Mouse (Mus musculus) ES-E14 (cell line): Measurements from ENCODE around the gene Gm17545. TPM values are rescaled to one million over a fixed set of nuclear protein-coding genes. Genes with fewer than 3 reads are reported as not detected.

Source experiments
- DNase-seq: peaks from one replicate; pipeline ENCODE4 v3.0.0-alpha.2; 2013; ENCODE audit warnings: low read depth, low spot score
- H3K27ac ChIP-seq: 2 replicates; pipeline ENCODE4 v1.5.1; 2012; ENCODE audit warnings: low read depth, mild to moderate bottlenecking, low read length, moderate library complexity, mixed read lengths; ENCODE audit not compliant: poor library complexity, insufficient read depth, severe bottlenecking
- H3K36me3 ChIP-seq: 2 replicates; pipeline ENCODE4 v1.6.1; 2012; ENCODE audit warnings: mild to moderate bottlenecking, low read length, moderate library complexity, mixed read lengths; ENCODE audit not compliant: control insufficient read depth, poor library complexity, insufficient read depth, severe bottlenecking
- H3K4me1 ChIP-seq, 2 experiments: fragments of 150-350 bp in 1 of 2; sonication (generic) in 1 of 2; 2 replicates each; pipeline ENCODE4 v1.6.1; 2012; ENCODE audit warnings: low read length in 2 of 2, mild to moderate bottlenecking in 1 of 2, mixed read lengths in 1 of 2; ENCODE audit not compliant: control insufficient read depth in 2 of 2, insufficient read depth in 2 of 2, poor library complexity in 1 of 2
- H3K4me3 ChIP-seq, 2 experiments: fragments of 150-350 bp in 1 of 2; sonication (generic) in 1 of 2; 2 replicates each; pipeline ENCODE4 v1.5.1; 2012; ENCODE audit warnings: low read length in 2 of 2, low read depth in 1 of 2, mild to moderate bottlenecking in 1 of 2, mixed read lengths in 1 of 2; ENCODE audit not compliant: insufficient read depth in 1 of 2, poor library complexity in 1 of 2, severe bottlenecking in 1 of 2
- H3K9ac ChIP-seq: 2 replicates; pipeline ENCODE4 v1.6.1; 2012; ENCODE audit warnings: low read depth, mild to moderate bottlenecking, low read length, mixed read lengths; ENCODE audit not compliant: poor library complexity, insufficient read depth, severe bottlenecking
- H3K9me3 ChIP-seq: fragments of 150-350 bp; sonication (generic); 2 replicates; pipeline ENCODE4 v1.6.1; 2012; ENCODE audit warnings: low read depth, mild to moderate bottlenecking, low read length; ENCODE audit not compliant: control insufficient read depth, insufficient read depth
- CHD2 ChIP-seq: IDR thresholded peaks from 2 replicates; pipeline ENCODE4 v1.6.1; 2014; ENCODE audit warnings: mild to moderate bottlenecking, low read depth, low read length, inconsistent platforms
- HCFC1 ChIP-seq: IDR thresholded peaks from 2 replicates; pipeline ENCODE4 v1.6.1; 2012; ENCODE audit warnings: low read length, inconsistent platforms, borderline replicate concordance; ENCODE audit not compliant: insufficient read depth
- MAFK ChIP-seq: IDR thresholded peaks from 2 replicates; pipeline ENCODE4 v1.6.1; 2014; ENCODE audit warnings: mild to moderate bottlenecking, low read depth, low read length, inconsistent platforms; ENCODE audit not compliant: insufficient read depth
- ZC3H11A ChIP-seq: IDR thresholded peaks from 2 replicates; pipeline ENCODE4 v1.6.1; 2012; ENCODE audit warnings: low read depth, mild to moderate bottlenecking, inconsistent platforms, low read length, borderline replicate concordance
- ZNF384 ChIP-seq: IDR thresholded peaks from 2 replicates; pipeline ENCODE4 v1.6.1; 2012; ENCODE audit warnings: low read depth, low read length, inconsistent platforms
- in situ Hi-C, 2 experiments: fragments of 600-800 bp; cut with MboI; formaldehyde crosslinking; loops; one replicate each; pipeline ENCODE4 v1.15.1; 2025; ENCODE audit warnings: low sequenced_read_pairs in 2 of 2, inconsistent platforms in 1 of 2; ENCODE audit not compliant: unreplicated experiment in 2 of 2
- total RNA-seq: library from RNA; depleted of rRNA; stranded (reverse); fragments of 300-350 nt; gene quantifications from 2 replicates; pipeline ENCODE4 v1.2.3, GENCODE M21; 2012

The Gm17545 gene
- total RNA-seq, 1 experiment = not detected

- TF ChIP-seq ZC3H11A (no peak), HCFC1 (peak; percentile 95), ZNF384 (no peak), MAFK (no peak), CHD2 (no peak)
- no peak within 1 kb of the TSS for H3K27ac ChIP-seq
Observed at GRCm38 (mm10) chr9:22475424-22475868, 21.4 kb downstream of the Gm17545 start, which contains the start of gene Bbs9. Gene Bbs9, plus strand, starts transcription at chr9:22475715.

GRCm38 (mm10) chr9:22476265-22476664 lies 22.2 kb downstream of the Gm17545 start:
- Histone ChIP-seq H3K4me1 (peaks cover 0 to 5% of the 10 kb centered on the region in 2 experiments; a peak in 1 of 4 replicates), H3K36me3 (no peaks in the 10 kb centered on the region), H3K4me3 (peak overlapping the region; percentile 66 to 79), H3K9ac (peak overlapping the region; percentile 62), H3K9me3 (no peaks in the 10 kb centered on the region), H3K27ac (no peak overlapping the region)
- no peak for DNase-seq
- TF ChIP-seq ZC3H11A (no peak), HCFC1 (no peak), MAFK (no peak), ZNF384 (no peak), CHD2 (no peak)
- in situ Hi-C loops = no loop called here

More at GRCm38 (mm10) chr9:22475424-22475868, 21.4 kb downstream of the Gm17545 start, which contains the start of gene Bbs9:
- Histone ChIP-seq H3K9ac (peak within 1 kb of the TSS; percentile 62), H3K4me3 (peak within 1 kb of the TSS; percentile 66 to 79), H3K36me3 (no peaks in the 10 kb centered on the region), H3K9me3 (no peaks in the 10 kb centered on the region), H3K4me1 (peaks cover 0 to 5% of the 10 kb centered on the region in 2 experiments; a peak in 1 of 4 replicates)
- DNase-seq = peak; percentile 95
- in situ Hi-C loops = no loop called here

GRCm38 (mm10) chr9:22478946-22479345 lies 24.9 kb downstream of the Gm17545 start:
- Histone ChIP-seq H3K9ac (peak overlapping the region; percentile 28; the same call in 1 of the 2 replicates), H3K36me3 (no peaks in the 10 kb centered on the region), H3K4me1 (peaks cover 0 to 5% of the 10 kb centered on the region in 2 experiments; a peak in 1 of 4 replicates), H3K4me3 (peak overlapping the region in 1 of 2 experiments; percentile 70; a peak in 3 of 4 replicates), H3K9me3 (no peaks in the 10 kb centered on the region), H3K27ac (no peak overlapping the region)
- in situ Hi-C loops = no loop called here
- TF ChIP-seq CHD2 (no peak), ZC3H11A (no peak), MAFK (no peak)
- no peak for DNase-seq

- Histone ChIP-seq H3K4me1 (peaks cover 0 to 5% of the 10 kb centered on the region in 2 experiments; a peak in 1 of 4 replicates), H3K9ac (no peak overlapping the region), H3K36me3 (no peaks in the 10 kb centered on the region), H3K4me3 (no peak overlapping the region), H3K27ac (no peak overlapping the region), H3K9me3 (no peaks in the 10 kb centered on the region)
- DNase-seq = no peak
- TF ChIP-seq HCFC1 (no peak), CHD2 (no peak), MAFK (no peak), ZC3H11A (no peak), ZNF384 (no peak)
- in situ Hi-C loops = no loop called here
Observed at GRCm38 (mm10) chr9:22483866-22484561, 29.9 kb downstream of the Gm17545 start.
